Mouse (Mus musculus) urinary bladder, postnatal 36 days (tissue): ENCODE data around the gene Cadm3.
A peak's percentile ranks its signal among the peaks of the same experiment; 100 is the strongest.

Source experiments
- DNase-seq, 2 experiments: peaks; one replicate each; pipeline ENCODE4 v3.0.0; 2022; ENCODE audit warnings: low spot score in 2 of 2, mixed read lengths in 1 of 2

The Cadm3 gene

GRCm38 (mm10) chr1:173357799-173358198 lies 9.7 kb downstream of the Cadm3 start:
- no peak for DNase-seq

- no peak for DNase-seq
Observed at GRCm38 (mm10) chr1:173356699-173357098, 10.8 kb downstream of the Cadm3 start.

- no peak for DNase-seq
Observed at GRCm38 (mm10) chr1:173355107-173355846, 12.2 kb downstream of the Cadm3 start.

- no peak for DNase-seq
Observed at GRCm38 (mm10) chr1:173350372-173350957, 17.0 kb downstream of the Cadm3 start, which contains the start of gene Aim2. Gene Aim2 (plus strand): TSS chr1:173350879.

GRCm38 (mm10) chr1:173349946-173350345 lies 17.5 kb downstream of the Cadm3 start:
- no peak for DNase-seq

- DNase-seq: no peak
Observed at GRCm38 (mm10) chr1:173349192-173349591, 18.3 kb downstream of the Cadm3 start.

DNA sequence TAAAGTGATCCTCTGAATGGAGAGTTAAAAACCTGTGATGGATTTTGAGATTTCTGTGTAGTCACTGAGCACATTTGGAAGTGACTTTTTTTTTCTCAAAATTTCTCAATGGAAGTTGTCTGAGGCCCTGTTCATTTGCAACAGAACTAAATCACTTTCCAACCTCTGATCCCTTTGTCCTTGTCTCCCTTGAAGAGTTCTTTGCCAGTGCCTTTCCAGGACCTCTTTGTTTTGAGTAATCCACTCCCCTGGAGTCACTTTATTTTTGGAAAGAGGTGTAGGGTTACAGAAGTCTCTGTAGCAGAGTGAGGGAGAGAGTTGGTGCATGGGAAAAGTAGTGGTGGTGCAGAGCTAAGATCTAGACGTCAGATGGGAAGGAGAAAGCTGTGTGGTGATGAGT lies 19.0 kb downstream of the Cadm3 start:
- no peak for DNase-seq

DNA sequence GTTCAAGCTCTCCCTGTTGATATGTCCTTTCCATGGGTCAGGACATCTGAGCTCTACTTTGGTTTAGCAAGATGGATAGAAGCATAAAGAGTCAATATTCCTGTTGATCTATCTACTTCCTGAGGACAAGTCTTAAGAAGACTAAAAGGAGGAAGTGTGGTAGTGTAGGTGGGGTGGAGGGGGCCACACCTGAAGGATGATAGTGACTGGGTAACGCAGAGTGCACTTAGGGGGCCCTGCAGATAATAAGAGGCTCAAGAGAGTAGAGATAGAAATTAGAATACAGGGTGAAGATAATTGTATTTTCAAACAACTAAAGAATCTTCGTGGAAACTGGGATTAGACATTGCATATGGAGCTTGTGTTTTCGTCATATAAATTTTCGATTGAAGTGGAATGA lies 22.4 kb downstream of the Cadm3 start:
- no peak for DNase-seq

GRCm38 (mm10) chr1:173343934-173344333 lies 23.6 kb downstream of the Cadm3 start:
- DNase-seq: no peak

DNA sequence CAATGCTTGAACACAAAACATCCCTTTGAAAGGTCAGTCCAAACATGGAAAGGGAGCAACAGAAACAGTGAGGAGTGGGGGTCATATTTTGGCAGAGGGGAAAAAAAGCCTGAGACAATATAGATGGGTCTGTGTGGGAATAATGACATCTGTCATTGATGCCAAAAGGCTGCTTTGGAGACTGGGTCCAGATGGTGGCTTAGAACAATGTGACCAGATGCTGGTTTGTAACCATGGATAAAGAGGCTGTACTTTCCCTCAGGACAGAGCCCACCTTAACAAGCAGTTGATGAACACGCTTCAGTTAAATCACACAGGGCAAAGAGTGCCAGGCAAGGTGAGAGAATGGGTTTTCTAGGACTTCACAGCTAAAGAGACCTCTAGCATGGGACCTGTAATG lies 25.1 kb downstream of the Cadm3 start:
- no peak for DNase-seq

GRCm38 (mm10) chr1:173339543-173339942 lies 28.0 kb downstream of the Cadm3 start:
- DNase-seq: peak; percentile 18 to 37

GRCm38 (mm10) chr1:173337008-173337407 lies 30.5 kb downstream of the Cadm3 start:
- DNase-seq: no peak

GRCm38 (mm10) chr1:173335903-173336302 lies 31.6 kb downstream of the Cadm3 start:
- DNase-seq: no peak

- no peak for DNase-seq
Observed at GRCm38 (mm10) chr1:173333312-173334253, 33.9 kb downstream of the Cadm3 start, which contains the start of gene Ackr1. Gene Ackr1 (minus strand): TSS chr1:173333750.

DNA sequence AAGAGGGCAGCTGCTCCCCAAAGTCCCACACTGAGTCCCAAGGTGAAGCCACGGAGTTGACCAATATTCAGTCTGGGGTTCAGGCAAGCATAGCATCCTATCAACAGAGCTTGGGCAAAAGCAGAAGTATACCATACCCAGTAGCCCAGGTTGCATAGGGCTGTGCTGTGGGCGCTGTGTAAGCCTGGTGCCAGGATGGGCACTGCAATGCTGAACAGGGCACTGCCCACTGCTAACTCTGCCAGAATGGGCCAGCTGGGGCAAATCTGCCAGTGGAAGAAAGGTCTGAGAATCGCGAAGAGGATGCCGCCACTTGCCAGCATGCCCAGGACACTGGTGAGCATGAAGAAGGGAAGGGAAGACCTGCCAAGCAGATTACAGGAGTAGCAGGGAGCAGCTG lies 35.1 kb downstream of the Cadm3 start:
- no peak for DNase-seq

DNA sequence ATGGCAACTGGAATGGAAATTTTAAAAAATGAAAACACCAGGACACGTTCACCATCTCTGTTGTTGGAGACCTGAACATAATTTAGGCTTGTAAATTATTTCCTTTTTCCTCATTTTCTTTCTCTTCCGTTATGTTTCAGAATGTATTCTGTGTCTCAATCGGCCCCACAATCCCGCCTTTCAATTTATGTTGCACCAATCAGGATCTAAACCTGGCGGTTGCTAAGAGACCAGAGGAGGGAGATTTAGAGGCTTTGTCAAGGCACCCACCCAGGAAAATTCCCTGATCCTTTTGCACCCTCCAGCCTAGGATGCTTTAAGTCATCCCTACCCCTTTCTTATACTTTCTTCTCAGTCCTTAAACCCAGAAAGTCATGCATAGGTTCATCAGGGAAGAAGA lies 37.8 kb downstream of the Cadm3 start:
- no peak for DNase-seq

DNA sequence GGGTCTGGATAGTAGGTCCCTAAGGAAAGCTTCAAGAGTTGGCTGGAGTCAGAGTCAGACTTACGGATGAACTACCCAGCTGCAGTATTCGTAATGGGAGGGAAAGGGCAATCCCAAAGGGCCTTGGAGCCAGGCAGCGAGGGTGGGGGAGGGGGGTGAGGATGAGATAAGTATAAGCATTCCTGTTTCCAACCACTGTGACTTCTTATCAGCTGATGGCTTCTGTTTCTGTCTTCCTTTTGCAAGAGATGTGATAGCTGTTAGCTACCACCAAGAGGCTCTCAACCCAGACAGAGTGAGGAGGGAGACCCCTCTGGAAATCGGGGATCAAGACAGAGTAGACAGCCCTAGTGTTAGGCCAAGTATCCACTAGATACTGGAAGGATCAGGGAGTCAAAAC lies 38.3 kb downstream of the Cadm3 start:
- no peak for DNase-seq

GRCm38 (mm10) chr1:173328446-173328845 lies 39.0 kb downstream of the Cadm3 start:
- no peak for DNase-seq

- no peak for DNase-seq
Observed at GRCm38 (mm10) chr1:173326552-173326951, 40.9 kb downstream of the Cadm3 start.

DNA sequence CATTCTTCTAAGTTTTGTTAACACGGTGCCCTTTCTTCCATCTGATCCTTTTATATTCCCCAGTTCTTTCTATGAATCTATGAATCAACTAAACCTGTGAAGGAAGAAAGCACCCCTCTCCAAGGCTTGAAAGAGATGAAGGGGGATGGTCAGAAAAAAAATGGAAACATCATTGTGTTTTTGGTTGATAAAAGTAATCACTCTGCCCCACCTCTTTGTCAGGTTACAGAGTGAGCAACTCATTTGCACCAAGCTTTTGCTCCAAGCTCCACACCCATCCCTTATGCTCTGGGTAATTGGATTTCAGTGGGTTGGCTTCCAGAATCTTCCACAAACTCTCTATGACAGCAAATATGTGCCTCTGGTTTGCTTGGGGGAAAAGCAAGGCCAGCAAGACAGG lies 42.1 kb downstream of the Cadm3 start:
- no peak for DNase-seq

- DNase-seq: no peak
Observed at GRCm38 (mm10) chr1:173324961-173325360, 42.5 kb downstream of the Cadm3 start.
